Mouse (Mus musculus): Measurements from ENCODE around the gene Fermt2. TPM values are rescaled to one million over a fixed set of nuclear protein-coding genes. Genes with fewer than 3 reads are reported as not detected.
A peak's percentile ranks its signal among the peaks of the same experiment; 100 is the strongest.

Fermt2 gene
- polyA plus RNA-seq, 1 experiment from 2014 or later: 61.9 TPM

DNA sequence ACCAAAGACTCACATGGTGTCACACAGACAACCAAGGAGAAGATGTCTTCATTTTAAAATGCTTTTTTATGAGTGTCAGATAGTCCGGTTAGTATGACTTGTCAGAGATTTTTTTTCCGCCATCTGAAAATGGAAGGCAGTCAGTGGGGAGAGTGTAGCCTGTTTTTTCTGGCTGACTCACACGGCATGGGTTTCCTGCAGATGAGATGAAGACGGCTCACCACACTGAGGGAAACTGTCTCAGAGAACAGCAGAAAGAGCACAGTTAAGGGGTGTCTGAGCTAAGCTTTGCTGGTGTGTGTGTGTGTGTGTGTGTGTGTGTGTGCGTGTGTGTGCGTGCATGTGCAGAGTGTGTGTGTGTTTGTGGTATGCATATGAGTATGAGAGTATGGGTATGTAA, 88.6 kb downstream of the Fermt2 start:
- no peak overlapping the region for H3K9ac ChIP-seq (ENCODE audit: low read depth, low read length)
- H3K4me2 ChIP-seq: no peak overlapping the region
- H3K36me3 ChIP-seq (ENCODE audit: control insufficient read depth, insufficient read depth, low read length): no peaks in the 10 kb centered on the region
- H3K9me3 ChIP-seq (ENCODE audit: control insufficient read depth, low read length): no peaks in the 10 kb centered on the region
- no peak overlapping the region for H3K4me3 ChIP-seq (ENCODE audit: low read depth, low read length)
- no peak for DNase-seq (ENCODE audit: low spot score)
- peaks cover 3% of the 10 kb centered on the region; the same call in 1 of the 2 replicates for H3K4me1 ChIP-seq (replicated peaks; ENCODE audit: control insufficient read depth, insufficient read depth, low read length)
- H3K27ac ChIP-seq (ENCODE audit: low read depth, low read length): no peak overlapping the region
- no peak for ATAC-seq (replicated peaks; ENCODE audit: low FRiP score)
- 73% methylated on average over 6 of the region's 6 CpGs for WGBS
- H3K27me3 ChIP-seq (replicated peaks; ENCODE audit: control insufficient read depth, insufficient read depth, low read length): no peaks in the 10 kb centered on the region

- 71% methylated on average over 9 of the region's 9 CpGs for WGBS
Measured at GRCm38 (mm10) chr14:45439387-45439786, 90.5 kb downstream of the Fermt2 start.

DNA sequence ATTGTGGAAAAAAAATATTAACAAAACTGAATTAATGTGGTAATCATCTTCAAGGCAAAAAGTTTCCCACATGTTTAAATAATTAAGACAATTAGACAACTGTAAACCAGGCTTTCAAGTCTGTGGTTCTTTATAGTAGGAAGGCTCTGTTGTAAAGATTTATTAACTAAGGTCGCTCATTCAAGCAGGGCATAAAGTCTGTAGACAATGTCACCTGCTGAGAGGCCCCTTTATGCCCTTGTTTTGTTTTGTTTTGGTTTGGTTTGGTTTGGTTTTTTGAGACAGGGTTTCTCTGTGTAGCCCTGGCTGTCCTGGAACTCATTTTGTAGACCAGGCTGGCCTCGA, 91.0 kb downstream of the Fermt2 start:
- no peaks in the 10 kb centered on the region for H3K36me3 ChIP-seq (ENCODE audit: control insufficient read depth, insufficient read depth, low read length)
- H3K9me3 ChIP-seq (ENCODE audit: control insufficient read depth, low read length): no peaks in the 10 kb centered on the region
- DNase-seq (ENCODE audit: low spot score) (no peak), ATAC-seq (replicated peaks; ENCODE audit: low FRiP score) (no peak)
- H3K4me1 ChIP-seq (replicated peaks; ENCODE audit: control insufficient read depth, insufficient read depth, low read length): no peaks in the 10 kb centered on the region
- no peak overlapping the region for H3K27ac ChIP-seq (ENCODE audit: low read depth, low read length)
- WGBS: 90% methylated on average over 2 of the region's 2 CpGs
- H3K4me3 ChIP-seq (ENCODE audit: low read depth, low read length): no peak overlapping the region
- no peak overlapping the region for H3K4me2 ChIP-seq
- no peaks in the 10 kb centered on the region for H3K27me3 ChIP-seq (replicated peaks; ENCODE audit: control insufficient read depth, insufficient read depth, low read length)
- H3K9ac ChIP-seq (ENCODE audit: low read depth, low read length): no peak overlapping the region

More at GRCm38 (mm10) chr14:45439387-45439786, 90.5 kb downstream of the Fermt2 start:
- DNase-seq (ENCODE audit: low spot score) (no peak), ATAC-seq (replicated peaks; ENCODE audit: low FRiP score) (no peak)
- H3K27ac ChIP-seq (ENCODE audit: low read depth, low read length): no peak overlapping the region
- H3K4me1 ChIP-seq (replicated peaks; ENCODE audit: control insufficient read depth, insufficient read depth, low read length): no peaks in the 10 kb centered on the region
- H3K36me3 ChIP-seq (ENCODE audit: control insufficient read depth, insufficient read depth, low read length): no peaks in the 10 kb centered on the region
- H3K4me3 ChIP-seq (ENCODE audit: low read depth, low read length): no peak overlapping the region
- no peak overlapping the region for H3K4me2 ChIP-seq
- H3K9ac ChIP-seq (ENCODE audit: low read depth, low read length): no peak overlapping the region
- H3K27me3 ChIP-seq (replicated peaks; ENCODE audit: control insufficient read depth, insufficient read depth, low read length): no peaks in the 10 kb centered on the region
- H3K9me3 ChIP-seq (ENCODE audit: control insufficient read depth, low read length): no peaks in the 10 kb centered on the region

DNA sequence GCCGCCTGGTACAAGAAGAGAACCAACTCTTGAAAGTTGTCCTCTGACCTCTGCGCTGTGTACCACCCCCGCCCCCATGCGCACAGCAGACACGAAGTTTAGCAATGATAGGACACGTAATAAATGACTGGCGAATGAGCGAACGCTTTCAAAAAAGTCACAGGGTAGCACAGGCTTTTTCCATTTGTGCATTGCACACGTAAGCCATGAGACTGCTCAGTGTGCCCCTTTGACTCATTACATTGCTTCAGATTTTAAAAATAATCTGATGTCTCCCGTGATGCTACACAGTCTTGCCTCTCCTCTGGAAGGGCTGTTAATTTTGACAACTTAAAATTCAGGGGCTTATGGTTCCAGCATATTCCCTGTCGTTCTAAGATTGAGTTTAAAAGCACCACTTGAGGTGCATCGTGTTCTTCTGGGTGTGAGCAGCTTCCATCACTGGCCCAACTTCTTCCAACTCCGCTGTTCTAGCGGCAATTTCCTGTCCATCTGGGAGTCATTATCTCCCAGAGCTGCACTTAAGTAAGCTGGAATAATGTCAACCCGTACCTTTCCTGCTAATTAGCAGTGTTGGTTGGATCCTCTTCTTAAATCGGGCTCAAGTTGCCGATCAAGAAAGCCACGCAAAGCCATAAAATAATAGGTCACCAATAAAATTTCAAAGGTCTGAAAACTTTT, 91.5 kb downstream of the Fermt2 start:
- ATAC-seq (replicated peaks; ENCODE audit: low FRiP score) (no peak), DNase-seq (ENCODE audit: low spot score) (no peak)
- H3K9me3 ChIP-seq (ENCODE audit: control insufficient read depth, low read length): no peaks in the 10 kb centered on the region
- no peak overlapping the region for H3K27ac ChIP-seq (ENCODE audit: low read depth, low read length)
- no peaks in the 10 kb centered on the region for H3K36me3 ChIP-seq (ENCODE audit: control insufficient read depth, insufficient read depth, low read length)
- WGBS: 69% methylated on average over 19 of the region's 19 CpGs
- H3K4me2 ChIP-seq: no peak overlapping the region
- no peak overlapping the region for H3K4me3 ChIP-seq (ENCODE audit: low read depth, low read length)
- no peaks in the 10 kb centered on the region for H3K4me1 ChIP-seq (replicated peaks; ENCODE audit: control insufficient read depth, insufficient read depth, low read length)
- H3K9ac ChIP-seq (ENCODE audit: low read depth, low read length): no peak overlapping the region
- H3K27me3 ChIP-seq (replicated peaks; ENCODE audit: control insufficient read depth, insufficient read depth, low read length): no peaks in the 10 kb centered on the region

GRCm38 (mm10) chr14:45434220-45434619, 95.7 kb downstream of the Fermt2 start:
- no peaks in the 10 kb centered on the region for H3K27me3 ChIP-seq (replicated peaks; ENCODE audit: control insufficient read depth, insufficient read depth, low read length)
- H3K9ac ChIP-seq (ENCODE audit: low read depth, low read length): no peak overlapping the region
- WGBS: 57% methylated on average over 6 of the region's 6 CpGs
- no peak for ATAC-seq (replicated peaks; ENCODE audit: low FRiP score)
- no peaks in the 10 kb centered on the region for H3K36me3 ChIP-seq (ENCODE audit: control insufficient read depth, insufficient read depth, low read length)
- no peak overlapping the region for H3K27ac ChIP-seq (ENCODE audit: low read depth, low read length)
- no peaks in the 10 kb centered on the region for H3K4me1 ChIP-seq (replicated peaks; ENCODE audit: control insufficient read depth, insufficient read depth, low read length)
- H3K9me3 ChIP-seq (ENCODE audit: control insufficient read depth, low read length): no peaks in the 10 kb centered on the region; the same call in 1 of the 2 replicates
- H3K4me2 ChIP-seq: no peak overlapping the region
- H3K4me3 ChIP-seq (ENCODE audit: low read depth, low read length): no peak overlapping the region
- no peak for DNase-seq (ENCODE audit: low spot score)

GRCm38 (mm10) chr14:45432003-45432402, 97.9 kb downstream of the Fermt2 start:
- ATAC-seq (replicated peaks; ENCODE audit: low FRiP score): no peak
- Histone ChIP-seq H3K4me1 (replicated peaks; ENCODE audit: control insufficient read depth, insufficient read depth, low read length) (no peaks in the 10 kb centered on the region), H3K4me3 (ENCODE audit: low read depth, low read length) (no peak overlapping the region), H3K36me3 (ENCODE audit: control insufficient read depth, insufficient read depth, low read length) (no peaks in the 10 kb centered on the region), H3K4me2 (no peak overlapping the region), H3K9me3 (ENCODE audit: control insufficient read depth, low read length) (no peaks in the 10 kb centered on the region; the same call in 1 of the 2 replicates), H3K27ac (ENCODE audit: low read depth, low read length) (no peak overlapping the region), H3K27me3 (replicated peaks; ENCODE audit: control insufficient read depth, insufficient read depth, low read length) (no peaks in the 10 kb centered on the region), H3K9ac (ENCODE audit: low read depth, low read length) (no peak overlapping the region)
- WGBS: 64% methylated on average over 4 of the region's 4 CpGs
- no peak for DNase-seq (ENCODE audit: low spot score)

DNA sequence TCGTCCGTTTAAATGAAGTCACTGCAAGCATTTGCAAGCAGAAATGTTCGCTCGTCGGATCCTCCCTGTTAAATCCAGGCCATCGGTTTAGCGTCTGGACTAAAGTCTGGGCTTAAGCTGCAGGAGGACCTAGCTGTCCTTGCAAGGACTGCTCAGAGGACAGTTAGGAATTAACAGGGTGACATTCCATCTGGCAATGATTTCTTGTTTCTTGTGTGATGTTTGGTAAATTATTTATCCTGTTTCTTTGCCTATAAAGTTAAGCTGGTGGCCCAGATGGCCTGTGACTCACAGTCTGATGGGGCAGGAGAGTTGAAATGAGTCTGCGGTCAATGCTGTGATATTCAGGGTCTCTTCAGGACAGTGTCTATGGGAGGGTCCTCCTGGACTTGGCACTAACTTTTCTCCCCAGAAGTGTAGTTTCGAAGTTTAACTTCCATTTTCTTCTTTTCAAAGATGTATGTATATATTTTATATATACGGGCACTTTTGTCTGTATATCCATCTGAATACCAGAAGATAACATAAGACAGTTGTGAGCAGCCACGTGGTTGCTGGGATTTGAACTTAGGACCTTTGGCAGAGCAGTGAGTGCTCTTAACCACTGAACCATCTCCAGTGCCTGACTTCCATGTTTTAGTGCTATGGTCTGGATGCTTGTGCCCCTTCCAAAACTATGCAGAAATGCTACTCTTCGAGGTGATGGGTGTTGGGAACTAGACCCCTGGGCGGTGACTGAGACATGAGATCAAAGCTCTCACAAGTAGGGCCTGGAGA, 99.7 kb downstream of the Fermt2 start:
- DNase-seq (ENCODE audit: low spot score) (no peak), ATAC-seq (replicated peaks; ENCODE audit: low FRiP score) (no peak)
- 87% methylated on average over 13 of the region's 13 CpGs for WGBS
- H3K9me3 ChIP-seq (ENCODE audit: control insufficient read depth, low read length): no peaks in the 10 kb centered on the region; the same call in 1 of the 2 replicates
- no peak overlapping the region for H3K4me2 ChIP-seq
- no peak overlapping the region for H3K4me3 ChIP-seq (ENCODE audit: low read depth, low read length)
- no peak overlapping the region for H3K9ac ChIP-seq (ENCODE audit: low read depth, low read length)
- no peaks in the 10 kb centered on the region for H3K36me3 ChIP-seq (ENCODE audit: control insufficient read depth, insufficient read depth, low read length)
- no peaks in the 10 kb centered on the region for H3K4me1 ChIP-seq (replicated peaks; ENCODE audit: control insufficient read depth, insufficient read depth, low read length)
- H3K27ac ChIP-seq (ENCODE audit: low read depth, low read length): no peak overlapping the region
- no peaks in the 10 kb centered on the region for H3K27me3 ChIP-seq (replicated peaks; ENCODE audit: control insufficient read depth, insufficient read depth, low read length)

DNA sequence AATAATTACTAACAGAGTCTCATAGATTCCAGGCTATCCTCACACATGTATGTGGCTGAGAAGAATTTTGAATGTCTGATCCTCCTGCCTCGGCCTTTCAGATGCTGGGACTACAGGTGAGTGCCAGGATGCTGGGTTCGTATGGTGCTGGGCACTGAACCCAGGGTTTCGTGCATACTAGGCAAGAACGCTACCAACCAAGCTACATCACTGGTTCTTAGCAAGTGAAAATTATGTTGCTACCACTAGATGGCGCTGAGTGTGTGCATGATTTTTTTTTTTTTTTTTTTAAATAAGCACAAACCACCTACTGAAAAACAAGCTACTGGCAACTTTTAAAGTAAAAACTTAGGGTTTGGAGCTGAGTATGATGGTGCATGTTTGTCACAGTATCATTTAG, 106.7 kb downstream of the Fermt2 start:
- no peak overlapping the region for H3K27ac ChIP-seq (ENCODE audit: low read depth, low read length)
- H3K4me3 ChIP-seq (ENCODE audit: low read depth, low read length): no peak overlapping the region
- H3K9ac ChIP-seq (ENCODE audit: low read depth, low read length): no peak overlapping the region
- H3K36me3 ChIP-seq (ENCODE audit: control insufficient read depth, insufficient read depth, low read length): no peaks in the 10 kb centered on the region
- peak; percentile 49; the same call in 1 of the 2 replicates for ATAC-seq (replicated peaks; ENCODE audit: low FRiP score)
- no peak overlapping the region for H3K4me2 ChIP-seq
- 8% methylated on average over 5 of the region's 5 CpGs for WGBS
- no peaks in the 10 kb centered on the region for H3K4me1 ChIP-seq (replicated peaks; ENCODE audit: control insufficient read depth, insufficient read depth, low read length)
- no peaks in the 10 kb centered on the region for H3K27me3 ChIP-seq (replicated peaks; ENCODE audit: control insufficient read depth, insufficient read depth, low read length)
- no peak for DNase-seq (ENCODE audit: low spot score)
- no peaks in the 10 kb centered on the region for H3K9me3 ChIP-seq (ENCODE audit: control insufficient read depth, low read length)

DNA sequence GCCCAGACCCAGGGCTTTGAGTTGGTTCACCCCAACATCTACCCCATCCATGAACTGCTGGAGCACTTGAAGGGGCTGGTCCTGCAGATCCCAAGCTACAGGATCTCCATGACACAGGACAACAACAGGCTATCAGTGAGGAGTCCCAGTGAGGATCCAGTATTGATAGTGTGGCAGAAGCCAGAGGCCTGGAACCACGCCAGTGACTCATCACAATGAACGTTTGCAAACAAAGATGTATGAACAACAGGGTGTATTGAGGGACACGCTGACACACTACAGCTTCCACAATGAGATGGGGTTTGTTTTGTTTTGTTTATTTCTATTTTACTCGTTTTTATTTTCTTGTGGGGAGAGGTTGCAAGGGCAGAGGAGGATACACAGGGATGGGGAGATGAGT, 107.5 kb downstream of the Fermt2 start:
- WGBS: 56% methylated on average over 4 of the region's 4 CpGs
- Histone ChIP-seq H3K27me3 (replicated peaks; ENCODE audit: control insufficient read depth, insufficient read depth, low read length) (no peaks in the 10 kb centered on the region), H3K4me2 (no peak overlapping the region), H3K4me1 (replicated peaks; ENCODE audit: control insufficient read depth, insufficient read depth, low read length) (no peaks in the 10 kb centered on the region), H3K36me3 (ENCODE audit: control insufficient read depth, insufficient read depth, low read length) (no peaks in the 10 kb centered on the region), H3K9me3 (ENCODE audit: control insufficient read depth, low read length) (no peaks in the 10 kb centered on the region), H3K9ac (ENCODE audit: low read depth, low read length) (no peak overlapping the region), H3K27ac (ENCODE audit: low read depth, low read length) (no peak overlapping the region), H3K4me3 (ENCODE audit: low read depth, low read length) (no peak overlapping the region)
- no peak for ATAC-seq (replicated peaks; ENCODE audit: low FRiP score)
- DNase-seq (ENCODE audit: low spot score): no peak

Measured in liver, embryonic 11.5 days (tissue).